Mouse (Mus musculus) mouse embryonic stem cell (cell line): ENCODE measurements around the gene Tomm40l.

Experiments used
- in situ Hi-C, 2 experiments: fragments of 300-500 bp; cut with MboI; formaldehyde crosslinking; loops; 1 replicate in 1 of 2; 3 replicates in 1 of 2; pipeline ENCODE4 v1.14.3; 2019 to 2020; ENCODE audit warnings: low sequenced_read_pairs in 2 of 2, low pct_unique_long_range_greater_than_20kb in 1 of 2, mixed read lengths in 1 of 2; ENCODE audit not compliant: unreplicated experiment in 1 of 2

The Tomm40l gene

DNA sequence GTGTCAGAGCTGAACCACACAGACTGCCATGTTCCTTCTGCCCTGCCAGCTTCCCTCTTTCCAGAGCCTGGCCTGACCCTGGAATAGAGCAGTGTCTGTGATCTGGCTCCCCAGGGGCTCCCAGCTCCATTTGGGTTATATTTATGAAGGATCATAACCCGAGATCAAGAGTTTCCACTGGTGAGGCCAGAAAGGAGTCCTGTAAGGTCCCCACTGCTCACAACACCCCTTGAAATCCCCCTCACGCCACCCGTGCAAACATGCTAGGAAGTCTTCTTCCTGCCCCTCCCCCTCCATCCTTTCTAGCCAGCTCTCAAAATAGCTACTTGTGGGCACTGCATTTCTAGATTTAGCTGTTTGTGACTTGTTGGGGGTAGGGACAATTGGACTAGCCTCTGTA lies 38.7 kb downstream of the Tomm40l start:
- in situ Hi-C loops = no loop called here

DNA sequence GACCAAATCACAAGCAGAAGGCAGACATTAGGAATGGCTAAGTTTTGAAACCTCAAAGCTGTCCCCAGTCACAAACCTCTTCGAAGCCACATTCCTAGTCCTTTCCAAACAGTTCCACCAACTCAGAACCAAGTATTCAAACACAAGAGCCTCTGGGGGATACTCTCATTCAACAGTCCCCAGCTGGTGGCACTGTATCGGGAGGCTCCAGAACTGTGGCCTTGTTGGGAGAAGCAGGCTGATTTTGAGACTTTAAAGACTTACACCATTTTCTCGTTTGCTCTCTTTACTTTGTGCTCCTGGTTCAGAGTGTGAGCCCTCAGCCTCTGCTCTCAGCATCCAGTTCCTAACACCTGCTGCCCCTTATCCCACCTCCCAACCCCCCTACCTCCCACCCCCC lies 39.3 kb downstream of the Tomm40l start:
- in situ Hi-C loops = no loop called here

DNA sequence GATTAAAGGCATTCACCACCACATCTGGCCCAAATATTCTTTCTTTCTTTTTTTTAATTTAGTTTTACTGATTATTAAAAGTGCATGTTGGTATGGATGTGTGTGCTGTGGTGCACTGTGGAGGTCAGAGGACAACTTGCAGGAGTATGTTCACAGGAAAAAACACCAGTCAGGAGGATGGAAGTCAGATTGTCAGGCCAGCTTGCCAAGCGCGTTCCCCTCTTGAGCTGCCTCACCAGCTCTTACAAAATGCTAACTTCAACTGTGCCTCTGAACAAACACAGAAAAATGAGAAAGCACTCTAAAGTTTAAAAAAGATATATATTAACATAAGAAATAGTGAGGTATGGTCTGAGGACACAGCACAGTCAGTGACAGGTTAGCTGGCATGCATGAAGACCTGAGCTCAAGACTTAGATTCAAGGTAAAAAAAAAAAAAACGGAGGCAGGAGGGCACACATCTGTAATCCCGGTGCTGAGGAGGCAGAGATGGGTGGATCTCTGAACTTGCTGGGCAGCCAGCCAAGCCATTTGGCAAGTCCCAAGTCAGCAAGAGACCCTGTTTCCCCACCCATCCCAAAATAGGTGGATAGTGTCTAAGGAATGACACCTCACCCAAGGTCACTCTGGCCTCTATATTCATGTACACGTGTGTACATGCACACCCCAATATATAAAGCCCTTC lies 42.7 kb downstream of the Tomm40l start:
- in situ Hi-C loops = no loop called here

DNA sequence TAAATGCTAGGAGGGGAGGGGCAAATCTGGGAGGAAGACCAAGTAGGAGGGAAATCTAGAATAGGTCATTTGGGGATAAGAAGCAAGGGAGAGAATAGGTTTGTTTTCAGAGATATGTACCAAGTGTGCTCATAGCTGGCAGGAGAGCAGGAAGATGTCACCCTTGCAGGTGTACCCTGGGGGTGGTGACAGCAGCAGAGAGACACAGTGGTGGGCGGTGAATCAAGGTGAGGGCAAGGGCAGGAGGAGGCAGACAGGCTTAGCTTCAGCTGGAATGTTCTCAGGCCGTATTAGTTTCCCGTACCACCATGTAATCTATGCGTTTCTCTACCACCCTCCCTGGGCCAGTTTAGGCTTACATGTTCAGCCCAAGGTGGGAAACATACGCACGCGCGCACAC lies 49.5 kb downstream of the Tomm40l start:
- in situ Hi-C loops = no loop called here

DNA sequence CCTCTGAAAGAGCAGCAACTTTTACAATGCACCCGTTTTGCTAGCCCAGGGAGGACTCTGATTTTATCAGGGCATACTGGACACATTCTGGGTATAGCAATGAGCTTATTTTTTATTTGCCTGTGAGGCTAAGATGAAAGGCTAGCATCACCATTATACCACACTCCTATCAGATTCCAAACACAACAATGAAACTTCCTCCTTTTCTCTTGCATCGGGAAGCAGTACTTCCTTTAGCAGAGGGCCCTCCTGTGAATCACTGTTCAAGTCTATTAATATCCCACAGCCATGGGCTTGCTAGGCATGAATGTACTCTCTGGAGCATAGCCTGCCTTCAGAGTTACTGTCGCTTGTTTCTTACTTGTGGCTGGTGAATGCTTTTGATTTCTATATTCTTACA lies 51.2 kb downstream of the Tomm40l start:
- in situ Hi-C loops = no loop called here

DNA sequence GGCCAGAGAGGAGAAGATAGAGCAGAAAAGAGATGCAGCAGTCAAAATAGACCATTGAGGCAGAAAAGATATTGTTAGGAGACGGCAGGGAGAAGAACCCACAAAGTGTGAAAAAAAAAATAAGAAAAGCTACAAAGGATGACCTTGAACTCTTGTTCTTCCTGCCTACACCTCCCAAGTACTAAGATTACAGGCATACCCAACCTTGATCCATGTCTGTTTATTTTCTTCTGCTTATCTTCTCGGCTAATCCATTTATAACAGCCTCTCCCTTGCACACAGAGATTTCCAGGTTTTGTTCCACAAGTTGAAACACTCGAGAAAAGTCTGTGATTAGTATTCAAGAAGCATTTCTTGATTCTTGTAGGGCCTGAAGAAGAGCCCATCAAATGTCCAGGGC lies 52.4 kb downstream of the Tomm40l start:
- in situ Hi-C loops = no loop called here

DNA sequence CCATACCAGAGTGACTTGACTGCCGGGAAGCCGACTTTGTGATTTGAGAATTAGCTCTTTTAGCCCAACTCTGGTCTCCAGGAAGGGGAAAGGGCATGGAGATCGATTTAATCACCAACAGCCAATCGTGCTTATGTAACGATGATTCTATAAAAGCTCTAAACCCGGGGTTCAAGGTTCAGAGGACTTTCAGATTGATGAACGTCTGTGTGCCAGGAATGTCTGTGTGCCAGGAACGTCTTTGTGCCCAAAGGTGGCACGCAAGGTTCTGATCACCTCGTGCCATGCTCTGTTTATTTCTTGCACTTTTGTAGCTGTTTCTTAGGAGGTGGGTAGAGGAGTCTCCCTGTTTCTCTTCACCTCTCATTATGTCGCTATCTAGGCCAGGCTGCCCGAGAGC lies 53.4 kb downstream of the Tomm40l start:
- in situ Hi-C loops = no loop called here
